Mouse (Mus musculus): ENCODE measurements at regions not wholly inside any gene's neighbourhood (a gene's known extent, or its start where the extent isn't known, plus 50 kb on each side); places are given as distances from the start of the nearest gene placed in this dataset.

- Histone ChIP-seq H3K4me3 (replicated peaks) (no peak overlapping the region), H3K27me3 (replicated peaks) (no peaks in the 10 kb centered on the region), H3K9me3 (no peaks in the 10 kb centered on the region), H3K27ac (no peak overlapping the region), H3K9ac (no peak overlapping the region), H3K4me1 (peaks cover 6% of the 10 kb centered on the region), H3K4me2 (no peak overlapping the region), H3K36me3 (no peaks in the 10 kb centered on the region)
- WGBS: 77% methylated on average over 5 of the region's 5 CpGs
- ATAC-seq (ENCODE audit: insufficient read depth, low FRiP score, low read depth): no peak
Observed at GRCm38 (mm10) chr7:37908618-37909130, 114.7 kb downstream of the Uri1 start.

GRCm38 (mm10) chr7:37893885-37894284 is 120.4 kb upstream of the Zfp536 start:
- no peak overlapping the region for H3K9ac ChIP-seq
- no peak overlapping the region for H3K4me3 ChIP-seq (replicated peaks)
- H3K27me3 ChIP-seq (replicated peaks): no peaks in the 10 kb centered on the region
- no peak overlapping the region for H3K27ac ChIP-seq
- no peaks in the 10 kb centered on the region for H3K36me3 ChIP-seq
- H3K9me3 ChIP-seq: no peaks in the 10 kb centered on the region
- WGBS: 79% methylated on average over 6 of the region's 6 CpGs
- no peaks in the 10 kb centered on the region for H3K4me1 ChIP-seq
- H3K4me2 ChIP-seq: no peak overlapping the region
- ATAC-seq (ENCODE audit: insufficient read depth, low FRiP score, low read depth): no peak

- no peak overlapping the region for H3K9ac ChIP-seq
- no peak overlapping the region for H3K4me3 ChIP-seq (replicated peaks)
- H3K36me3 ChIP-seq: no peaks in the 10 kb centered on the region
- no peak for ATAC-seq (ENCODE audit: insufficient read depth, low FRiP score, low read depth)
- H3K27me3 ChIP-seq (replicated peaks): no peaks in the 10 kb centered on the region
- no peak overlapping the region for H3K4me2 ChIP-seq
- no peaks in the 10 kb centered on the region for H3K9me3 ChIP-seq
- no peaks in the 10 kb centered on the region for H3K4me1 ChIP-seq
- WGBS: 62% methylated on average over 12 of the region's 12 CpGs
- no peak overlapping the region for H3K27ac ChIP-seq
Observed at GRCm38 (mm10) chr7:37874382-37874781, 100.9 kb upstream of the Zfp536 start.

- Histone ChIP-seq H3K27ac (no peak overlapping the region), H3K9me3 (no peaks in the 10 kb centered on the region), H3K9ac (no peak overlapping the region), H3K36me3 (no peaks in the 10 kb centered on the region), H3K4me3 (replicated peaks) (no peak overlapping the region), H3K4me1 (no peaks in the 10 kb centered on the region), H3K4me2 (no peak overlapping the region), H3K27me3 (replicated peaks) (no peaks in the 10 kb centered on the region)
- ATAC-seq (ENCODE audit: insufficient read depth, low FRiP score, low read depth): no peak
- 75% methylated on average over 5 of the region's 5 CpGs for WGBS
Observed at GRCm38 (mm10) chr7:37870956-37871355, 97.5 kb upstream of the Zfp536 start.

- H3K9me3 ChIP-seq: no peaks in the 10 kb centered on the region
- H3K27me3 ChIP-seq (replicated peaks): no peaks in the 10 kb centered on the region
- H3K4me2 ChIP-seq: no peak overlapping the region
- ATAC-seq (ENCODE audit: insufficient read depth, low FRiP score, low read depth): no peak
- no peaks in the 10 kb centered on the region for H3K4me1 ChIP-seq
- H3K36me3 ChIP-seq: no peaks in the 10 kb centered on the region
- no peak overlapping the region for H3K4me3 ChIP-seq (replicated peaks)
- H3K9ac ChIP-seq: no peak overlapping the region
- no peak overlapping the region for H3K27ac ChIP-seq
- 41% methylated on average over 1 of the region's 1 CpGs for WGBS
Observed at GRCm38 (mm10) chr7:37866468-37866867, 93.0 kb upstream of the Zfp536 start.

GRCm38 (mm10) chr7:37851471-37851870 is 78.0 kb upstream of the Zfp536 start:
- Histone ChIP-seq H3K4me2 (no peak overlapping the region), H3K4me3 (replicated peaks) (no peak overlapping the region), H3K36me3 (no peaks in the 10 kb centered on the region), H3K27ac (no peak overlapping the region), H3K4me1 (no peaks in the 10 kb centered on the region), H3K9ac (no peak overlapping the region), H3K27me3 (replicated peaks) (no peaks in the 10 kb centered on the region), H3K9me3 (no peaks in the 10 kb centered on the region)
- 78% methylated on average over 5 of the region's 5 CpGs for WGBS
- no peak for ATAC-seq (ENCODE audit: insufficient read depth, low FRiP score, low read depth)

- no peak overlapping the region for H3K9ac ChIP-seq
- WGBS: 56% methylated on average over 1 of the region's 1 CpGs
- ATAC-seq (ENCODE audit: insufficient read depth, low FRiP score, low read depth): peak; percentile 71; the same call in 1 of the 2 replicates
Observed at GRCm38 (mm10) chr7:37845201-37845600, 71.8 kb upstream of the Zfp536 start.

GRCm38 (mm10) chr7:37842000-37842513 is 68.6 kb upstream of the Zfp536 start:
- Histone ChIP-seq H3K36me3 (no peaks in the 10 kb centered on the region), H3K4me3 (replicated peaks) (peak overlapping the region; percentile 18), H3K27ac (no peak overlapping the region), H3K9ac (no peak overlapping the region), H3K9me3 (no peaks in the 10 kb centered on the region), H3K27me3 (replicated peaks) (no peaks in the 10 kb centered on the region), H3K4me1 (0 out of 2 replicates have a peak, but pooled peaks cover 11% of the 10 kb centered on the region), H3K4me2 (peak overlapping the region; percentile 47)
- 7% methylated on average over 14 of the region's 14 CpGs for WGBS
- peak; percentile 47 for ATAC-seq (ENCODE audit: insufficient read depth, low FRiP score, low read depth)

More at GRCm38 (mm10) chr7:37845201-37845600, 71.8 kb upstream of the Zfp536 start:
- no peak overlapping the region for H3K4me2 ChIP-seq
- no peaks in the 10 kb centered on the region for H3K36me3 ChIP-seq
- no peaks in the 10 kb centered on the region for H3K9me3 ChIP-seq
- H3K4me3 ChIP-seq (replicated peaks): no peak overlapping the region
- no peaks in the 10 kb centered on the region for H3K27me3 ChIP-seq (replicated peaks)
- 0 out of 2 replicates have a peak overlapping the region, but pooled peaks have one; percentile 22 for H3K27ac ChIP-seq
- H3K4me1 ChIP-seq: 0 out of 2 replicates have a peak, but pooled peaks cover 11% of the 10 kb centered on the region

GRCm38 (mm10) chr7:37841549-37841948 is 68.1 kb upstream of the Zfp536 start:
- ATAC-seq (ENCODE audit: insufficient read depth, low FRiP score, low read depth): no peak
- Histone ChIP-seq H3K9ac (no peak overlapping the region), H3K4me3 (replicated peaks) (no peak overlapping the region)

GRCm38 (mm10) chr7:37837883-37838282 is 64.4 kb upstream of the Zfp536 start:
- Histone ChIP-seq H3K36me3 (no peaks in the 10 kb centered on the region), H3K9ac (no peak overlapping the region), H3K27ac (no peak overlapping the region), H3K4me2 (no peak overlapping the region), H3K27me3 (replicated peaks) (no peaks in the 10 kb centered on the region), H3K4me1 (0 out of 2 replicates have a peak, but pooled peaks cover 11% of the 10 kb centered on the region), H3K4me3 (replicated peaks) (no peak overlapping the region), H3K9me3 (no peaks in the 10 kb centered on the region)
- no peak for ATAC-seq (ENCODE audit: insufficient read depth, low FRiP score, low read depth)
- 73% methylated on average over 5 of the region's 5 CpGs for WGBS

More at GRCm38 (mm10) chr7:37841549-37841948, 68.1 kb upstream of the Zfp536 start:
- no peaks in the 10 kb centered on the region for H3K36me3 ChIP-seq
- no peak overlapping the region for H3K4me2 ChIP-seq
- no peak overlapping the region for H3K27ac ChIP-seq
- WGBS: 43% methylated on average over 4 of the region's 4 CpGs
- no peaks in the 10 kb centered on the region for H3K27me3 ChIP-seq (replicated peaks)
- H3K4me1 ChIP-seq: 0 out of 2 replicates have a peak, but pooled peaks cover 11% of the 10 kb centered on the region
- no peaks in the 10 kb centered on the region for H3K9me3 ChIP-seq

- H3K27ac ChIP-seq: no peak overlapping the region
- no peak for ATAC-seq (ENCODE audit: insufficient read depth, low FRiP score, low read depth)
- H3K4me2 ChIP-seq: no peak overlapping the region
- H3K4me1 ChIP-seq: 0 out of 2 replicates have a peak, but pooled peaks cover 7% of the 10 kb centered on the region
- no peak overlapping the region for H3K9ac ChIP-seq
- H3K36me3 ChIP-seq: no peaks in the 10 kb centered on the region
- WGBS: 86% methylated on average over 5 of the region's 5 CpGs
- H3K4me3 ChIP-seq (replicated peaks): no peak overlapping the region
- no peaks in the 10 kb centered on the region for H3K9me3 ChIP-seq
- H3K27me3 ChIP-seq (replicated peaks): no peaks in the 10 kb centered on the region
Observed at GRCm38 (mm10) chr7:37837372-37837771, 63.9 kb upstream of the Zfp536 start.

GRCm38 (mm10) chr7:37833420-37833819 is 60.0 kb upstream of the Zfp536 start:
- Histone ChIP-seq H3K9me3 (no peaks in the 10 kb centered on the region), H3K4me3 (replicated peaks) (no peak overlapping the region), H3K27ac (no peak overlapping the region), H3K36me3 (no peaks in the 10 kb centered on the region), H3K4me1 (no peaks in the 10 kb centered on the region), H3K4me2 (no peak overlapping the region), H3K27me3 (replicated peaks) (no peaks in the 10 kb centered on the region), H3K9ac (no peak overlapping the region)
- WGBS: 72% methylated on average over 8 of the region's 8 CpGs
- no peak for ATAC-seq (ENCODE audit: insufficient read depth, low FRiP score, low read depth)
